Mouse (Mus musculus): Measurements from ENCODE around the gene Rbfox2.
"Not testable (repeated sequence)": the region's sequence is repeated elsewhere in the genome, so short reads cannot be mapped to it uniquely, and the experiment has no call there.

Gene Rbfox2

DNA sequence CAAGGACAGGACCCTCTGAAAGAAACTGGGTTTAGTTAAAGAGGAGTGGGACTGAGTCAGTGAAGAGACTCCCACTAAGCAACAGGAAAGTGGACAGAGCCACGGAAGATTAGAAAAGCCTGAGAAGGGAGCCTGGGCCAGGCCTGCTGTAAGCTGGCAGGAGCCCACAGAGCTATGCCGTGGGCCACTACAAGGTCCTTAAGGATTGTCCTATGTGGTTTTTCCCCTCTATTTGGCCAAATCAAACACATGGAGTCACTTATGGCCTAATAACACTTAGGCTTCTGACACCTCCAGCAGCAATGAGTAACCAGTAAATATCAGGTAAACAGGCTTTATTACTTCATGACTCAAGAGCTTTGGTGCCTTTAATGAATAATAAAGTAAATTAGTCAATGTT lies 31.2 kb downstream of the Rbfox2 start:
- DNase-seq (ENCODE audit: low read depth, low spot score): peak; percentile 43

DNA sequence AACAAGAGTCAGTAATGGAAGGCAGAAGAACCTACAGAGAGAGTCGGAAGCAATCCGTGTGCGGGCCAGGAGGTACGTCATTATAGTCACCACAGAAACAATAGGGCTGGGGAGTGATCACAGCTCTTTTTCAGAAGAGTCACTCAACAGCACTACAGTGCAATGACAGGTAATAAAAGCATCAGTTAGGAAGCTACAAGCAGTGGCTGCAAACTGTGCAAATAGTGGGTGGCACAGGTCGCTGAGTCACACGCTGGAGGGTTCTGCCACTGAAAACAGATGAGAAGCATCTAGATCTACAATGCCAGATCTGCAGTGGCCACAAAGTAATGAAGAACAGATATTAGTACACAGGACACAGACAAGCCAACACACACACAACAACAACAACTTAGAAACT lies 32.9 kb downstream of the Rbfox2 start:
- no peak for DNase-seq (ENCODE audit: low read depth, low spot score)

DNA sequence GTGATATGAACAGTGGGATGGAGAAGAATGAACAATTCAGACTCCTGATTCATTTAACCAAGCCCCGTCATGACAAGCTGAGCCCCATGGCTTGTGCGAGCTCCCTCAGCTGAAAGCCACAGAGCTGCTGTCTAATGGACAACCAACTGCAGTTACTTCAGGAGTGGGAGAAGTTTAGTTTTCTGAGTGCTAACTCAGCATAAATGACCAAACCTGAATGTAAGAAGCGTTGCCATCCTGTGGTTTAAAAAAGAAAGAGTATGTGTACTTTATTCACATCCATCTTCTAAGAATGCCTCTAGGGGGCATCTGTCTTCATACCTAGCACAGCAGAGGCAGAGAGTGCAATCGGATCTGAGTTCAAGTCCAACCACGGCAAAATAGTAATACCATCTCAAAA lies 35.5 kb downstream of the Rbfox2 start:
- no peak for DNase-seq (ENCODE audit: low read depth, low spot score)

DNA sequence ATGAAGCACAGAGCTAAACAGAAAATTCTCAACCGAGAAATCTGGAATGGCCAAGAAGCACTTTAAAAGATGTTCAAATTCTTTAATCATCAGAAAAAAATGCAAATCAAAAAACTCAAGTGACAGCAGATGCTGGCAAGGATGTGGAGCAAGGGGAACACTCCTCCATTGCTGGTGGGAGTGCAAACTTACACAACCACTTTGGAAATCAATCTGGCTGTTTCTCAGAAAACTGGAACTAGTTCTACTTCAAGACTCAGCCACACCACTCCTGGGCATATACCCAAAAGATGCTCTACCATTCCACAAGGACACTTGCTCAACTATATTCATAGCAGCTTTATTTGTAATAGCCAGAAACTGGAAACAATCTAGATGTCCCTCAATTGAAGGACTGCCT lies 37.3 kb downstream of the Rbfox2 start:
- not testable (repeated sequence) for DNase-seq (ENCODE audit: low read depth, low spot score)

DNA sequence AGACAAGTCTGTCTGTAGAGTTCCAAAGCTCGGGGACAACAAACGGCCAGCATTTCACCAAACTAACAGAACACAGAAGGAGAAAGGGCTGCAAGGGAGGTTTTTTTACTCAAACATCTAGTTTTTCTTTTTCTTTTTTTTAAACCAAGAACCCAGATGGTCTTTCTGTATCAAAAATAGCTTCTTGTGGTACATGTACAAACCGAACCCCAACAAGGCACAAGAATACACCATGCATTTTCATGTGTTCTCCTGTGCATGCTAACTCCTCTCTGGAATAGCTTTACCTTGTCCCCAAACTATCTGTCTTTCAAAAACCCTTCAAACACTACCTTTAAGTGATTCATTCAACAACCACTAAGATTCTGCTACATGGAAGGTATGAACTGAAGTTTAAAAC lies 38.4 kb downstream of the Rbfox2 start:
- DNase-seq (ENCODE audit: low read depth, low spot score): no peak

DNA sequence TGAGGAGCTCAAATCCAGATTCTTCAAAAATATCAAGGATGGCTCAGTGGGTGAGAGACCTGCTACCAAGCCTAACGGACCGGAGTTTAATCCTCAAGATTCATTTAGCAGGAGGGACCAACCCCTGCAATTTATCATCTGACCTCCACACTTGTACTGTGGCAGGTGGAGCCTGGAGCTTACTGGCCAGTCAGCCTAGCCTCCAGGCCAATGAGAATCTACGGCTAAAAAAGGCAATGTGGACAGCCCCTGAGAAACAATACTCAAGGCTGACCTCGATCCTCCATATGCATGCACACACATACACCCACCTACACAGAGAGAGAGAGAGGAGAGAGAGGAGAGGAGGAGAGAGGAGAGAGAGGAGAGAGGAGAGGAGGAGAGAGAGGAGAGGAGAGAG lies 41.5 kb downstream of the Rbfox2 start:
- no peak for DNase-seq (ENCODE audit: low read depth, low spot score)

DNA sequence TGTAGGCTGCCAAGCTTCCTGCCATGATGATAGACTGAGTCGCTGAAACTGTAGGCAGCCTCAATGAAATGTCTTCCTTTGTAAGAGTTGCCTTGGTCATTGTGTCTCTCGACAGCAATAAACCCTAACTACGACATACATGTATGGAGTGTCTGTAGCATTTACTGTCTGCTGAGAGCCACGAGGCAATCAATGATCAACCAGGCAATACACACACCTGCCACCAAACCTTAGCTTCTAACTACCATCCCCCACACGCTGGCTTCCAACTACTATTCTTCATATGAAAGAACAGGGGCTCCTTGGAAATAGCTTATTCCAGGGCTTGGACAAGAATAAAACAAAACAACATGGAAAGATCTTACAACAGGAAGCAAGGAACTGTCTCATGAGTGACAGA lies 42.5 kb downstream of the Rbfox2 start:
- no peak for DNase-seq (ENCODE audit: low read depth, low spot score)

DNA sequence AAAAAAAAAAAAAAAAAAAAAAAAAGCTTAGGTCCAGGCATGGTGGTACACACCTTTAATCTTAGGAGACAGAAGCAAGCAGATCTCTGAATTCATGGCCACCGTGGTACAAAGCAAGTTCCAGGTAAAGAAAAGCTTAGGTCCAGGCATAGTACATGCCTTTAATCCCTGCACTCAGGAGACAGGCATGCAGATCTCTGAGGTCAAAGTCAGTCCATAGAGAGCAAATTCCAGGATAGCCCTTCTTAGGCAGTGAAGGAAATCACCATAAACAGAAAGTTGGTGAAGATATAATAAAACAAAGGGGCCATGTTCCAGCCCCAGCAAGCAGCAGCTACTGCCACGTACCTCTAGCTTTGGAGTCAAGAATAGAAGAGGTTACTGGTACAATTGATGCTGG lies 44.0 kb downstream of the Rbfox2 start:
- no peak for DNase-seq (ENCODE audit: low read depth, low spot score)

DNA sequence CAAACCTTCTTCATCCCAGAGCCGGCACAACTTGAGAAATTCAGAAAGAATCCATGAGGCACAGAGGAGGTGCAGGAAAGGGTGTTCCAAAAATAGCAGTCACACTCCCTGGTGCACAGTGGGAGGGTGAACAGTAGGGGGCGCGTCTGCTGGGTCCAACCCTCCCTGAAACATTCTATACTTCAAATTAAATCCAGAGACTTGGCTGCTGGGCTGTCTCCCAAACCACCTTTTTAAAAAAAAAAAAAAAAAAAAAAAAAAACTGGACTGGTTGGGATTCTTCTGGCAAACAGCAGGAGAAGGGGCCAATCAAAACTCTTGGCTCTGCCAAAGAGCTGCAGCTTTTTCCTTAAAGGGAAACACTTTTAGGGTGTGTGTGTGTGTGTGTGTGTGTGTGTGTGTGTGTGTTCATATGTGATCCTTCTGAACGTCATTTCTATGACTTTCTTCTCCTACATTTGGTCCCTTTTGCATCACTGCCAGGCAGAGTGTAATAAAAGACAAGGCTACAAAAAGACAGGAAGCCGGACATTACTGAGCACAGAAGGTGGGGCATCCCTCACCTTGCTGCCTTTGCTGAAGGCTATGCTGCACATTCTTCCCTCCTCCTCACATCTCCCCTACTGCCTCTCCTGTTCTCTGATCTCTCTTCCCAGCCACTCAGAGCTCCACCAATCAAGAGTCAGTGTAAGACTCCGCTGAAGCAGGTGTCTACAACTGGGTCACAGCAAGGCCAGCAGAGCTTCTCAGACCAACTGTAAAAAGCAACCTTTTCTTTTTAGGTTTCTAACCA lies 49.2 kb downstream of the Rbfox2 start:
- peak; percentile 77 for DNase-seq (ENCODE audit: low read depth, low spot score)

DNA sequence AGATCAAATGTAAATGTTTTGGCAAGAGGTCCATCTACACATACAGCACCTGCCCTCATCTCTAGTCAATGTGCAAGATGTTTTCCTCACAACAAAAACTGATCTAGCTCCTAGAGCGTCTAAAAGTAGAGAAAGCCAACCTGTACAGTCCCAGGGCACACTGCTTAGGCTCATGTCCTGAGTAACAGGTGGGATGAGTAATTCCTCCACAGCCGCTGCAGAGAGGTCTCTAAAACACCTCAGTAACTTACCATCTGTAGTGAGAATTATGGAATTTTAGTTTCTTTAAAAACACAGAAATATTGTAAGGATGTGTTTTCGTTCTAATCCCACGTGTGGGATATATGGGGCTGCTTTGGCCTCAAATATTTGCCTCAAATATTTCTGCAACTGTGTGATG lies 50.0 kb downstream of the Rbfox2 start:
- no peak for DNase-seq (ENCODE audit: low read depth, low spot score)

DNA sequence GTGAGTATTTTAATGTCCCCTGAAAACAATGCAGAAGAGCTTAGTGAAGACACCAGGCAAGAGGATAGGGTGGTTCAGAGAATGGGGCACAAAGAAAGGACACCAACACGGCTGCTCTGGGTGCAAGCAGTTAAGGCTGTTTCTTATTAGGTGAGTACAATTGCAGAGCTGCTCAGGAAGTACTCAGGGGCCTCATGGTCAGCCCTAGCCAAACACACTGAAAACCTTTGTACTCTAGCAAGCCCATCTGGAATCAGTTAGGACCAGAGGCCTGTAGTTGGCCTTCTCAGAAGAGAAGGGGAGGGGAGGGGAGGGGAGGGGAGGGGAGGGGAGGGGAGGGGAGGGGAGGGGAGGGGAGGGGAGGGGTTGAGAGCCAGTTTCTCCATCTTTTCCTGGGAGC lies 52.2 kb downstream of the Rbfox2 start:
- peak; percentile 96 for DNase-seq (ENCODE audit: low read depth, low spot score)

DNA sequence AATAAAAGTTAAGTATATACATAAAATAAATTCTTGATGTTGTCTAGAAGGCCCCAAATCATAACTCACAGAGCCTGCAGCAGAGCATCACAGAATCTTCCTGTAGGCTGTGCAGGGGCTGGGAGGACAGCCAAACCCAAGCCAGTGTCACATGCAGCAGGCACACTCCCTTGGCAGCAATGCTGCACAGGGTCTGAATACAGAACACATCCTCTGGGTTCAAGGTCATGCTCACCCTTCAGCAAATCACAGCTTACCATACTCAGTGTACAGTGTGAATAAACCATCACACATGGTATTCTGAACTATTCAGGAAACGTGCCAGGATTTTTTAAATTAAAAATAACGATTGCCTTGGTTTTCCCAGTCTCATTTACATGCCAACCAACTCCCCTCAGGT lies 52.7 kb downstream of the Rbfox2 start:
- no peak for DNase-seq (ENCODE audit: low read depth, low spot score)

DNA sequence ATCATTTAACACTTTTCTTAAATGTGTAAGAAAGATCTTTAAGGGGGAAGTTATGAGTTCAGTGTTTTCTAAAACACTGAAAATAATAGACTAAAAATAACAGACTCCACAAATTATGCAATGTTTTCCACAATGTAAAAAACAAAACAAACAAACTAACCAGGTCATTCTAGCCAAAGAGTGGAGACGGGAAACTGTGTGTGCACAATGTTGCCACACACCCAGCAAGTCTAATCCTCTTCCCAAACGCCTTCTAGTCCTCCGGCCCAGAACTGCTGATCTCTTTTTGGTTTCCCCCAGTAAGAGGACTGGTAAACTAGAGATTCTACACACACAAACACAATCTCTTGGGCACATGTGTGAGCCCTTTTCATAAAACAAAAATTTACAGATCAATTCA lies 55.1 kb downstream of the Rbfox2 start:
- DNase-seq (ENCODE audit: low read depth, low spot score): no peak

DNA sequence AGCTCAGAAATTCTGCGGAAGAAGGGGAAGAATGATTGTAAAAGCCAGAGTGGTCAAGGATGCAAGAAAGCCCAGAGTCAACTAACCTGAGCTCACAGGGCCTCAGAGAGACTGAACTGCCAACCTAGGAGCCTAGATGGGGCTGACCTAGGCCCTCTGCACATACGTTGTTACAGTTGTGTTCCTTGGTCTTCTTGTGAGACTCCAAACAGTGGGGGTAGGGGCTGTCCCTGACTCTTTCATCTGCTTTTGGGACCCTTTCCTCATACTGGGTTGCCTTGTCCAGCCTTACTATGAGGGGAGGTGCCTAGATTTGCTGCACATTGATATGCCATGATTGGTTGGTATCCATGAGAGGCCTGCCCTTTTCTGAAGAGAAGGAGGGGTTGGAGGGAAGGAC lies 56.0 kb downstream of the Rbfox2 start:
- DNase-seq (ENCODE audit: low read depth, low spot score): no peak

DNA sequence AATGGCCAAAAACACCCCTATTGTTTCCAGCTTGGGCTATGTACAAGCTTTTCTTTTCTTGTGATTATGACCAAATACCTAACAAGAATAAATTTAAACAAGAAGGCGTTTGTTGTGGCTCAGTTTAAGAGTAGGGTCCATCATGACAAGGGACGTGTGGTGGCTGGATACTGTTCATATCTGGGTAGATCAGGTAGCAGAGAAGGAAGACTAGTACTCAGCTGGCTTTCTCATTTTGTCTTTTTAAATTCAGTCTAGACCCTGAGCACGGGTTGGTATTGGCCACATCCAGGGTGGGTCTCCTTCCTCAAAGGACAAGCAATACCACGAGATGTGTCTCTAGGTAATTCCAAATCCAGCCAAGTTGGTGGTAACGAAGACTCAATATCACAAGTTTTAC lies 57.4 kb downstream of the Rbfox2 start:
- no peak for DNase-seq (ENCODE audit: low read depth, low spot score)

DNA sequence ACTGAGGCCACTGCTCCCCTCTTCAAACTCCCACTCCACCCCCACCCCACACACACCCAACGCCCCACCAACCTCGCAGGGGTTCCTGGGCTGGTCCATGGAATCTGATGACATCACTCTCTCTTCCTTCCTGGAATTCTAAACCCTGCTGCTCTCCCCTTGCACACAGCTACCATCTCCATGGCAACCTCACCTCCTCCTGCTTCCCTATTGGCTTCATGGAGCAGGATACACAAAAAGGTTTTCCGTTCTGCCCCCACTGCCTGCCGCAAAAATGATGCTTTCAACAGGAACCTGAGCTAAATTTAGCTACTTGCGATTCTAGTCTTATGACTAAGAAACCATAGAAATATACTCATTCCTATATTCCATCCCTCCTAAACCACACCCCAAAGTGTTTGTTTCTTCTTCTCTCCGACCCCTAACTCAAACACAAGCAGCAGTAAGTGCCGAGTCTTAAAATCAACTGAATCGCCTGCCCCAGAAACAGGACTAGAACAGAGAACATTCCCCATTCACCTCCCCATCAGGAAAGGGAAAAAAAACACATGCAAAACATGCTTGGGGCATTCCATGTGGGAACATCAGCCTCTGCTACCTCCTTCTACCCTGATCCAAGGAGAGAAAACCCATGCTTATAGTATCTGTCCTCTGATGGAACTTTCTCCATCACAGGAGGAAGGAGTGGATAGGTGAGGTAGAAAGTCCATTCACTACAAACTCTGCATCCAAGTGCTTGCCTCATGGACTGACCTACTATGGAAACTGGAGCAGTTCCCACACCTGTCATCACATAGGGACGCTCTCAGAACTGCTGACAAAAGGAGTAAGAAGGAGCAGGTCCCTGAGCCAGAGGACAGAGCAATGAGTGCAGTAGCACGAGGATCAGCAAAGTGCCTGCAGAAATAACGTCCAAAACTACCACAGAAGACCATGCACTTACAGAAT lies 61.1 kb downstream of the Rbfox2 start:
- peak; percentile 82 for DNase-seq (ENCODE audit: low read depth, low spot score)

DNA sequence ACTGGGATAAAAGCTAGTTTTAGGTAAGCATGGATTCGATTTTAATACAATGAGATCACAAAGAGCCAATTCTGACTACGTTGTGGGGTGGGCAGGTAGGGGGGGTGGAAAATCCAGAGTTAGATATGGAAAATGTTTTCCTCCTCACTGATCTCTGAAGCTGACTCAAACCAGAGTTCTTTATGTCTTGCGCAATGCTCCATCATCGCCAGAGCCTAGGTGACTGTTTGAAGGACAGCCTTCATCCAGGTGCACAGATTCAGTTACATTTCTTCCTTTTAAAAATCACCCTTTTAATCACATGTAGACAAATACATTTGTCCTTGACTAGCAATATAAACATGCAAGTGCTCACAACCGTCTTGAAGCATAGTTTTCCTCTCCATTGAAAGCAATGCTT lies 62.2 kb downstream of the Rbfox2 start:
- no peak for DNase-seq (ENCODE audit: low read depth, low spot score)

DNA sequence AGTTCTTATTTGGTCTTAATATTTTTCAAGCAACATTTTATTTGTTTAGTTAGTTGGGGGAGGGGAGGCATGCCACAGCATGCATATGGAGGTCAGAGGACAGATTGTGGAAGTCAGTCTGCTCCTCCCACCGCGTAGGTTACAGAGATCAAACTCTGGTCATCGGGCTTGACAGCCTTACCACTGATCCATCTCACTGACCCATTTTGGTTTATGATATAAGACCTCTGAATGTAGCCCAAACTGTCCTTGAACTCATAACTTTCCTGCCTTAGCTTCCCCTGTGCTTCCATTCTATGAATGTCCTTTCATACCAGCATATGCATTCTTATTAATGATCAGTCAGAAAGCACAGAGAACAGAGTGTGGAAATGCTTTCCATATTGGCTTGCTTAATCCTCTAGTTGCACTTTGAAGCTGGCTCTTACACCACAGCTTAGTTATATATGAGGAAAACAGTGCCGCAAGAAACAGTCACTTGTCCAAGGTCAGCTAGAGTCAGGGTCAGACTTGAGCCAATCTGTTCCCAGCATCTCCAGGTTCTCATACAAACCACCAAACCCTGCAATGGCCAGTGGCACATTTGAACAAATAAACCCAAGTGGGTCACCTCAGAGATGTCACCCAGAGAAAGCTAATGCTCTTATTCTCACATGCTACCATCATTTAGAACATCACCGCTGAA lies 62.8 kb downstream of the Rbfox2 start:
- no peak for DNase-seq (ENCODE audit: low read depth, low spot score)

DNA sequence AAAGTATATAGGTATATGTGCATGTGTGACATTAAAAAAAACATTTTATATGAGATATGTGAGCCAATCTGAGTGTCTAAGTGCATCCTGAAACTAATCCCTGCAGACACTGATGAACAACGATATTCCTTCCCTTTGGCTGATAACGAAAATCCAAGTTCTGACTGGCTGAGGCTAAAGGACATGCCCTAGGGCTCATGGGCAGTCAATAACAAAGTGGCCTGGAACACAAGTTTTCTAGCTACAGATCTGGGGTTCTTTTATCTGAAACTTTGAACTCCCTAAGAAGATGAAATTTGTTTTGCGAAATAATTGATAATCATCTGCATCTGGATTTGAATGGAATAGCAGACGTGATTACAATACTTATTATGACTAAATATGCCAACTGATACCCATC lies 66.2 kb downstream of the Rbfox2 start:
- no peak for DNase-seq (ENCODE audit: low read depth, low spot score)

DNA sequence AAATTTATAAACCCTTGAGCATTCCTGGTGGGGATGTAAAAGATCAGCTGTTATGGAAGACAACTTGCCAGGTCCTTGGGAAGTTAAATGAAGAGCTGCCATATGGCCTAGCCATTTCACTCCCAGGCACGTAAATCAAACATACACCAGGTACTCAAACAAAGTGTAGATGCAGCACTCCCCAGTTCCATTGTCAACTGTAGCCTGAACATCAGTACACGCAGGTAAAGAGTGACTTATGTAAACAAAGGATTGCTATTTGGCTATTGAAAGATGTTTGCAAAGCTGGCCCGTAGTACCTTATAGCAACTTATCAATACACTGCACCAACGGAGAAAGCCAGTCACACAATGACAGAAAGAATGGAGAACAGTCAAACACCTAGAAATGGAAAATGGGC lies 67.2 kb downstream of the Rbfox2 start:
- no peak for DNase-seq (ENCODE audit: low read depth, low spot score)

DNA sequence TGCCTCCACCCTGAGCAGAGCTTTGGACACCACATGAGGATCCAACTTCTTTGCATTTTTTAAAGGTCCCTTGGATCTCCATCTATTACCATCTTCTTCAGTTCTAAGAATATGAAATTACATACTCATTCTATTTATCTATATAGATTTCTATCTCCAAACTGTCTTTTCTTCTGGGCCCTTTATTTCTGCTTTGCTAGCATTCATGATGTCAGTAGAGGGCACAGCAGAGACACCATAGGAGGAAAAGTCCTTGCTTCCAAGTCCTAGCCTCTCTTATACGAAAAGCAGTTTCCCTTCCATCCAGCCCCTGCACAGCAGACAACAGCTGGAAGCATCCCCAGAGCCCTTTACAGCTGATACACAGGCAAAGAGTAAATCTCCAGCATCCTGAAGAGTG lies 69.1 kb downstream of the Rbfox2 start:
- no peak for DNase-seq (ENCODE audit: low read depth, low spot score)

DNA sequence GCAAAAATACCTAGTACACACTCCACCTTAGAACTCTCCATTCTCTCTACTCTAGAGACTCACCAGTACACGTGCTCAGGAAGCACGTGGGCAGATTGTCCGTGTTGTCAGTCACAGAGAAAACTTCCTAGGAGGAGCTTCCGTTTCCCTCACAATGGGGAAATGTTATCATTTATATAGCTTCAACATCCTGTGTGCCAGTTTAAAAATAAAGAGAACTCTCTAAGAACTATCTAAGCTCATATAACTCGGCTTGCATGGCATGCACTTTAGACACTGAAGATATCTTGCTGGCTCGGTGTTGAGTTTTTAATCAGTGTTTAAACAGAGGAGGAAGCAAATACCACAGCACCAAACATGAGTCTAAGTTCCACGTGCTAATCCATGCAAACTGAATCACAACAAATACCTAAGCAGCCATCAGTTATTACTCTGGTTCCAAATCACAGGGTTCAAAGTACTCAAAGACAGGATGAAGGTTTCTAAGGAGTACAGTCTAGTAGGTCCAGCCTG lies 70.7 kb downstream of the Rbfox2 start:
- DNase-seq (ENCODE audit: low read depth, low spot score): no peak

All from forelimb bud, embryonic 11.5 days (tissue).